Mouse (Mus musculus) hindbrain, embryonic 16.5 days (tissue): Measurements from ENCODE around the gene Dao. TPM values are rescaled to one million over a fixed set of nuclear protein-coding genes. Genes with fewer than 3 reads are reported as not detected.

Experiments used
- ATAC-seq: fragments of 200-750 bp; cut with Nextera tagmentation; 2 replicates; pipeline ENCODE4 v1.8.0; 2017; ENCODE audit warnings: moderate TSS enrichment, moderate library complexity
- H3K27ac ChIP-seq: fragments of 300-500 bp; sonication (generic); 2 replicates; pipeline ENCODE4 v1.5.1; 2014; ENCODE audit warnings: low read depth, mild to moderate bottlenecking, control low read depth, low read length, moderate library complexity
- H3K27me3 ChIP-seq: fragments of 300-500 bp; sonication (generic); replicated peaks from 2 replicates; pipeline ENCODE4 v1.6.1; 2014; ENCODE audit warnings: low read length; ENCODE audit not compliant: control insufficient read depth, insufficient read depth
- H3K36me3 ChIP-seq: fragments of 300-500 bp; sonication (generic); 2 replicates; pipeline ENCODE4 v1.6.1; 2014; ENCODE audit warnings: mild to moderate bottlenecking, low read length, moderate library complexity, mixed read lengths; ENCODE audit not compliant: control insufficient read depth, insufficient read depth
- H3K4me1 ChIP-seq: fragments of 300-500 bp; sonication (generic); 2 replicates; pipeline ENCODE4 v1.6.1; 2014; ENCODE audit warnings: low read depth, low read length; ENCODE audit not compliant: control insufficient read depth, insufficient read depth
- H3K4me2 ChIP-seq: fragments of 300-500 bp; sonication (generic); 2 replicates; pipeline ENCODE4 v1.6.1; 2014; ENCODE audit warnings: mild to moderate bottlenecking, low read length, control low read depth, moderate library complexity
- H3K4me3 ChIP-seq: fragments of 300-500 bp; sonication (generic); 2 replicates; pipeline ENCODE4 v1.5.1; 2014; ENCODE audit warnings: mild to moderate bottlenecking, low read length, control low read depth, moderate library complexity
- H3K9ac ChIP-seq: fragments of 300-500 bp; sonication (generic); 2 replicates; pipeline ENCODE4 v1.6.1; 2014; ENCODE audit warnings: low read depth, mild to moderate bottlenecking, control low read depth, low read length, moderate library complexity
- H3K9me3 ChIP-seq: fragments of 300-500 bp; sonication (generic); 2 replicates; pipeline ENCODE4 v1.6.1; 2014; ENCODE audit warnings: mild to moderate bottlenecking, low read length, moderate library complexity; ENCODE audit not compliant: control insufficient read depth
- WGBS: fragments of 180-500 bp; shearing (Covaris S2); extraction: QIAGEN DNeasy Blood & Tissue Kit; methylation state at CpG from one replicate; pipeline ENCODE4 v1.1.7; 2014; 5-methylcytosine and 5-hydroxymethylcytosine counted together
- polyA plus RNA-seq: library from polyadenylated mRNA; unstranded; fragments of >200 nt; fragmentation: Nextera tagmentation; extraction: Ambion mirVana; gene quantifications from 2 replicates; pipeline ENCODE4 v1.2.1, GENCODE M21; 2015

The Dao gene
- polyA plus RNA-seq, 1 experiment from 2014 or later: not detected

DNA sequence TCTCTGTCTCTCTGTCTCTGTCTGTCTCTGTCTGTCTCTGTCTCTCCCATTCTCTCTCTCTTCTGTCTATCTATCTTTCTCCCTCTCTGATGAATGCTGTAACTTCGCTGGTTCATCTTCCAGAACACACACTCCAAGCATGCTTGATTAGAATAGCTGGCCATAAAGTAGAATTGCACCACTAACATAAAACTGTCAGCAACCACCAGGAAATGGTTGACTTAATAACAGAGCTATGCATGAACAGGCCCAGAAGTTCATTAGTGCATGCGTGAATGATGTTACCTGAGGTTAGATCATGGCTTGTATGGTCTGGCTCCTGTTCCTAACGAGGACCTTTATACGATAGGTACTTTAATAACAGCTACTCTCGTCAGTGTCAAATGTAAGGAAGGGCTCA, 1.6 kb downstream of the Dao start:
- no peaks in the 10 kb centered on the region for H3K27me3 ChIP-seq
- no peak overlapping the region for H3K4me2 ChIP-seq
- no peaks in the 10 kb centered on the region for H3K4me1 ChIP-seq
- no peak overlapping the region for H3K4me3 ChIP-seq
- no peak overlapping the region for H3K9ac ChIP-seq
- no peaks in the 10 kb centered on the region for H3K36me3 ChIP-seq
- no peaks in the 10 kb centered on the region for H3K9me3 ChIP-seq
- no peak for ATAC-seq
- no peak overlapping the region for H3K27ac ChIP-seq
- WGBS: 78% methylated on average over 5 of the region's 5 CpGs

DNA sequence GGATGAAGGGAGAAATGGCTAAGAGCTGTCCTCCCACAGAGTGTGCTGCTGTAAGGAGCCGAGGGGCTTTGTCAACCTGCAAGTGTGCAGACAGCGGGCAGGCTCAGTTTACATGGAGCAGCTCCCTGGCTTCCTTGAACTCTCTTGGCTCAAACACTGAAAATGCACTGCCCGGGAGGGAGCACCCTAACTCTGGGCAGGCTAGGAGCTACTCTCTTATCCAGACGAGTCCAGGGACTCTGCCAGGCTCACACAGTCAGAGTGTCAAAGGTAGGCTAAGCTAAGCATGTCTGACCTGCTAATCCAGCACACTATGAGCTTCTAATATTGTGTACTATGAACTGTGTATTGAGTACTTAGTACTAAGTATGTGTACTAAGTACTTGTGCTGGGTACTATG, 3.5 kb downstream of the Dao start:
- no peak for ATAC-seq
- Histone ChIP-seq H3K4me3 (no peak overlapping the region), H3K9me3 (no peaks in the 10 kb centered on the region), H3K4me2 (no peak overlapping the region), H3K27me3 (no peaks in the 10 kb centered on the region), H3K36me3 (no peaks in the 10 kb centered on the region), H3K4me1 (no peaks in the 10 kb centered on the region), H3K27ac (no peak overlapping the region), H3K9ac (no peak overlapping the region)
- 69% methylated on average over 4 of the region's 4 CpGs for WGBS

DNA sequence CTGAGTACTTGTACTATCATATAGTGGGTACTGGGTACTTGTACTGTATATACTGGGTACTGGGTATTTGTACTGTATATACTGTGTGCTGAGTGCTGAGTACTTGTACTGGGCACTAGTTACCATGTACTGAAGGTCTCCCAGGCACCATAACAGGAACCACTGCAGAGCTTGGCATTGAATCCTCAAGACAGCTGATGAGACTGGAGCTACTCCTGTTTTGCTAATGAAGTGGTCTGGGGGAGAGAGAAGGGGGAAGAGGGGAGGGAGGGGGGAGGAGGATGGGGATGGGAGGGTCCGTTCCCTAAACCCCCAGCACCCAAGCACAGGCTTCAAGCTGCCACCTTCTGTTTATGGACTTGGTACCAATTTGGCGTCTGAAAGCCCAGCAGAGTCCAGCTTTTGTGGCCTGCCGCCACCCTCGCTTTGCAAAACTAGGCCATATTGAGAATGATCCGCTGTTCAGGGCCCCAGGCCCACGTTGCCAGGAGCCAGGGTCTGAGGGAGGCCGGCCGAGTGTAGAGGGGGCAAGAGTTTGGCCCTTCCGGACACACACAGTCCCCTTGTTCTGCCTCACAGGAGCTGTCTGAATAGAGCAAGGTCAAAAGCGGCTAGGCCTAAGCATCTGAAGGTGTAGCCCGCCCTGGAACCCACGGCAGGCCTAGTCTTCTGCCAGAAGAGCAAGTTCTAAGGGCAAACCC, 4.4 kb downstream of the Dao start:
- no peak overlapping the region for H3K4me3 ChIP-seq
- no peaks in the 10 kb centered on the region for H3K9me3 ChIP-seq
- no peaks in the 10 kb centered on the region for H3K27me3 ChIP-seq
- no peak overlapping the region for H3K27ac ChIP-seq
- H3K9ac ChIP-seq: no peak overlapping the region
- H3K4me2 ChIP-seq: no peak overlapping the region
- H3K4me1 ChIP-seq: no peaks in the 10 kb centered on the region
- H3K36me3 ChIP-seq: no peaks in the 10 kb centered on the region
- ATAC-seq: peak; percentile 50
- 75% methylated on average over 12 of the region's 12 CpGs for WGBS

DNA sequence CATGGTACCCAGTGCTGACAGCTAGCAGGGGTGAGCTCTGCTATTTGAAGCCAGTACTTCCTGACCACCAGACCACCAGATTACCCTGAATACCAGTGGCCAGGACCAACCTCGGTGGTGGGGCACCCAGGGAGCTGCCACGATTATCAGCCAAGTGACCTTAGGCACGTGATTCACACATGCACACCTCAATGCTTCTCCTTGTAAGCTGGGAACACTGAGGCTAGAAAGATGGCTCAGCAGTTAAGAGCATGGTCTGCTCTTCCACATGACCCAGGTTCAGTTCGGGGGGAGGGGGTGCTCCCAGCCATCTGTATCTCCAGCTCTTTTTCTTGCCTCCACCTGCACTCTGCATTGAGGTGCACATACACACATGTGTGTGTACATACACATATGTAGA, 5.5 kb downstream of the Dao start:
- no peak overlapping the region for H3K4me3 ChIP-seq
- WGBS: 88% methylated on average over 4 of the region's 4 CpGs
- no peak overlapping the region for H3K9ac ChIP-seq
- no peaks in the 10 kb centered on the region for H3K27me3 ChIP-seq
- H3K27ac ChIP-seq: no peak overlapping the region
- H3K4me2 ChIP-seq: no peak overlapping the region
- H3K9me3 ChIP-seq: no peaks in the 10 kb centered on the region
- no peaks in the 10 kb centered on the region for H3K4me1 ChIP-seq
- no peaks in the 10 kb centered on the region for H3K36me3 ChIP-seq
- ATAC-seq: no peak

DNA sequence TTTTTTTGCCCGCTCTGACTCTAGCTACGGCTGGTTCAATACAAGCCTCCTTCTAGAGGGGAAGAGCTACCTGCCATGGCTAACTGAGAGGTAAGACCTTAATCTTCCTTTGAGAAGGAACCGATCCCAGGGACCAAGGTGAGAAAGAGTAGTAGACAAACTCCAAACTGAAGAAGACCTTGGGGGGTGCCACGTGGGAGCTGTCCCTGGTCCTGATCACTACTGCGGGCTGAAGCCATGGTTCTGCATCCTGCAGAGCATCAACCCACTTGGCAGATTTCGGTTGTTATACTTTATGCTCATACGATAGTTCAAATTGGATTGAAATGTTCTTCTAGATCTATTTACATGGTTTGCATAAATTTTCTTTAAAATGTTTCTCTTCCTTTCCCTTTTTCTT, 11.6 kb downstream of the Dao start:
- Histone ChIP-seq H3K27me3 (no peaks in the 10 kb centered on the region), H3K4me3 (no peak overlapping the region), H3K27ac (no peak overlapping the region), H3K36me3 (no peaks in the 10 kb centered on the region), H3K4me1 (no peaks in the 10 kb centered on the region), H3K9ac (no peak overlapping the region), H3K4me2 (no peak overlapping the region), H3K9me3 (no peaks in the 10 kb centered on the region)
- no peak for ATAC-seq
- WGBS: 69% methylated on average over 7 of the region's 7 CpGs

DNA sequence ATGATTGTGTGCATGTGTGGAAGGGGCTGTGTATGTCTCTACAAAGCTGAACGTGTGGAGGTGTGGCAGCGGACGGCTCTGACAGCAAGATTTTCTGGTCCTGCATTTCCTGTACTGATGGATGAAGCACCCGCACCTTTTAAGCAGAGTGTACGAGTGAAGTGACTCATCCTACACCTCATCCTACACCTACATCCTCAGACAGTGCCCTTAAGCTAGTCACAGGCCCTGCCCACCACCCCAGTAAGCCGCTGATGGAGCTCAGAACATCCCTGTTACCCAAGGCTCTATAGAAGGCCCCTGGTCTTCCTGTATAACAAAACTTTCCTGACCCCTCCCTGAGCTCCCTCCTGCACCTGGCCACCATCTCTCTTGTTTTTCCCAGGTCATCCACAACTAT, 20.9 kb downstream of the Dao start:
- Histone ChIP-seq H3K27me3 (no peaks in the 10 kb centered on the region), H3K9ac (no peak overlapping the region), H3K9me3 (no peaks in the 10 kb centered on the region), H3K4me3 (no peak overlapping the region), H3K4me1 (no peaks in the 10 kb centered on the region; the same call in 1 of the 2 replicates), H3K4me2 (peak overlapping the region; percentile 34), H3K36me3 (no peaks in the 10 kb centered on the region), H3K27ac (no peak overlapping the region)
- WGBS: 60% methylated on average over 6 of the region's 6 CpGs
- ATAC-seq: no peak

DNA sequence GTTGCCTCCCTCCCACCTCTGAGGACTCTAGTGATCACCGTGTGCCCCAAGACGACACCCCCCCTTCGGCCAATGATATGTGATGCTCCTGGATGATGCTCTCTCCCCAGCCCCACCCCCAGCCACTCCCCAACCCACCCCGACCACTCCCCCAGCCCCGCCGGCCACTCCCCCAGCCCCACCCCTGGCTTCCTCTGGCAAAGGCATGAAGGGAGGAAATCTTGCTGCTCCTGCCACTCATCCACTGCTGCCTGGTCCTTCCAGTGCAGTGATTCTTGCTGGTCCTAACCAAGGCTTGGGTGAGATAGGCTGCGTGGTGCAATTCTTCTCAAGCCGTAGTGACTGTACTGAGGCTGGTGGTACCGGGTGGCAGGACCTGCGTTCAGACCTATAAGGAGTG, 21.4 kb downstream of the Dao start:
- Histone ChIP-seq H3K27me3 (no peaks in the 10 kb centered on the region), H3K27ac (no peak overlapping the region), H3K4me2 (peak overlapping the region; percentile 34), H3K4me1 (no peaks in the 10 kb centered on the region; the same call in 1 of the 2 replicates), H3K9me3 (no peaks in the 10 kb centered on the region), H3K9ac (no peak overlapping the region), H3K36me3 (no peaks in the 10 kb centered on the region), H3K4me3 (no peak overlapping the region)
- WGBS: 12% methylated on average over 7 of the region's 10 CpGs
- peak; percentile 69 for ATAC-seq

DNA sequence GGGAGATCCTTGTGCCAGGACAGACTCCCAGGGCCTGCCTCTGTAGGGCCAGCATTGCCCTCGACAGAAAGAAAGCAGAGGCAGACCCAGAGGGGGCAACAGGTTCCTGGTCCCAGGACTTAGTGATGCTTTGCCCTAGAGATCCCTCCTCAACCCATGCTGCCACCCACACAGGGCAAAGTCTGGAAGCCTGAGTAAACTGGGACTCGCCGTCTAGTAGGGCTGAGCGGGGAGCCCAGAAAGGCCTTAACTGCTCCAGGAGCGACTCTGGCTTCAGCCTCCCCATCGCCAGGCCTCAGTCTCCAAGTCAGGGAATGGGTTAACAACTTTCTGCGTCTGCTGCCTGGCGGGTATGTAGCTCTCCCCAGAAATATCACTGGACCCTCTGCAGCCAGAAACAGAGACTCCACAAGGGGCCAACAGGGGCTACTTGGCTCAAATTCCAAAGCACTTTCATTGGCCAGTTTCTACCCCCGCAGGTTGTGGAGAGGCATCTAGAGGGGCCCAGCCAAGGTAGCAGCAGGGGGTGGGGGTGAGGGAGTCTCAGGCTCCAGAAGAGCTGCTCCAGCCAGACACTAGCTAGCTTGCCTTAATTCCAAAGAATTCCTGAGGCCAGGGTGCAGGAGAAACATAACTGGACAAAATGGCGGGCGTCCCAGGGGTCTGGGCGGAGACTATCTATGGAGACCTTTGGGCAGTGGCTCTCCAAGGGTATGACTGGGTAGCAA, 23.9 kb downstream of the Dao start:
- Histone ChIP-seq H3K4me3 (no peak overlapping the region), H3K4me2 (no peak overlapping the region), H3K36me3 (peaks cover 2% of the 10 kb centered on the region; the same call in 1 of the 2 replicates), H3K9me3 (no peaks in the 10 kb centered on the region), H3K27ac (no peak overlapping the region), H3K4me1 (no peaks in the 10 kb centered on the region; the same call in 1 of the 2 replicates), H3K9ac (no peak overlapping the region), H3K27me3 (no peaks in the 10 kb centered on the region)
- 89% methylated on average over 12 of the region's 12 CpGs for WGBS
- ATAC-seq: no peak

DNA sequence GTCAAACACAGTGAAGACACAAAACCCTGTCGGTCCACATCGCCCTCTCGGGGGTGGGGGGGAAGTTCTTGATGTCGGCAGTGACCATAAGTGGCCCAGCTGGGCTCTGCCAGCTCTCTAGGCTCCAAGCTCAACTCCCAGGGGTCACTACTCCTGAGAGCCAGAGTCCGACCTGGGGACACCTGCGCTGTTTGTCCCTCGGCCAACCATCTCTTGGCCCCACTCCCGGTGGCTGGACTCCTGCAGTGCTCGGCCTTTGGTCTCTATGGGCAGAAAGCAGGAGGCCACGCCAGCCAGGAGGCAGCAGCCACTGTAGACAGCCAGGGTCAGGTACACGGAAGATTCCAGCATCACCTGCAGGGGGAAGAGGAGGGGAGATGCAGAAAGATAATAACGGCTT, 24.6 kb downstream of the Dao start:
- Histone ChIP-seq H3K27me3 (no peaks in the 10 kb centered on the region), H3K4me1 (no peaks in the 10 kb centered on the region; the same call in 1 of the 2 replicates), H3K9ac (no peak overlapping the region), H3K9me3 (no peaks in the 10 kb centered on the region), H3K36me3 (peaks cover 6% of the 10 kb centered on the region; the same call in 1 of the 2 replicates), H3K27ac (no peak overlapping the region), H3K4me2 (no peak overlapping the region), H3K4me3 (no peak overlapping the region)
- 83% methylated on average over 12 of the region's 12 CpGs for WGBS
- ATAC-seq: no peak
